Mouse (Mus musculus): ENCODE results near the gene Sct. TPM values are rescaled to one million over a fixed set of nuclear protein-coding genes. Genes with fewer than 3 reads are reported as not detected.

Sct gene
- polyA plus RNA-seq (2015; fragmentation: Nextera tagmentation; extraction: Ambion mirVana) = 5.4 and 11.0 TPM in 2 replicates

- Histone ChIP-seq H3K27me3 (replicated peaks) (peaks cover 12% of the 10 kb centered on the region), H3K4me1 (peaks cover 12% of the 10 kb centered on the region), H3K4me2 (peak within 1 kb of the TSS; percentile 98), H3K4me3 (replicated peaks) (peak within 1 kb of the TSS; percentile 50), H3K36me3 (no peaks in the 10 kb centered on the region), H3K27ac (replicated peaks) (no peak within 1 kb of the TSS), H3K9me3 (replicated peaks) (no peaks in the 10 kb centered on the region), H3K9ac (replicated peaks) (peak within 1 kb of the TSS; percentile 57)
- 2% methylated on average over 46 of the region's 46 CpGs for WGBS
- ATAC-seq (ENCODE audit: low FRiP score) = peak; percentile 62
Observed at GRCm38 (mm10) chr7:141278766-141279590, at the start of gene Sct. Sct (minus strand) TSS chr7:141279133.

- WGBS = 16% methylated on average over 24 of the region's 24 CpGs
- Histone ChIP-seq H3K4me2 (peak overlapping the region; percentile 92), H3K4me1 (peaks cover 36% of the 10 kb centered on the region), H3K9me3 (replicated peaks) (no peaks in the 10 kb centered on the region), H3K36me3 (peaks cover 14% of the 10 kb centered on the region), H3K4me3 (replicated peaks) (peak overlapping the region; percentile 57), H3K27me3 (replicated peaks) (no peaks in the 10 kb centered on the region), H3K9ac (replicated peaks) (peak overlapping the region; percentile 81), H3K27ac (replicated peaks) (peak overlapping the region; percentile 100)
- peak; percentile 44 for ATAC-seq (ENCODE audit: low FRiP score)
Observed at GRCm38 (mm10) chr7:141328373-141328990, 49.5 kb upstream of the Sct start.

GRCm38 (mm10) chr7:141327469-141328372, 48.8 kb upstream of the Sct start, which contains the start of the genes Deaf1 and Tmem80:
Deaf1 (minus strand) TSS chr7:141327690.
Tmem80 (plus strand) TSS chr7:141327739.
- peaks cover 16% of the 10 kb centered on the region for H3K36me3 ChIP-seq
- no peaks in the 10 kb centered on the region for H3K9me3 ChIP-seq (replicated peaks)
- H3K4me3 ChIP-seq (replicated peaks) = peak within 1 kb of the TSS; percentile 57
- no peaks in the 10 kb centered on the region for H3K27me3 ChIP-seq (replicated peaks)
- H3K4me1 ChIP-seq = peaks cover 36% of the 10 kb centered on the region
- peak within 1 kb of the TSS; percentile 92 for H3K4me2 ChIP-seq
- ATAC-seq (ENCODE audit: low FRiP score) = peak; percentile 96
- under 1% methylated on average over 105 of the region's 105 CpGs for WGBS
- H3K27ac ChIP-seq (replicated peaks) = peak within 1 kb of the TSS; percentile 100
- peak within 1 kb of the TSS; percentile 81 for H3K9ac ChIP-seq (replicated peaks)

- H3K27ac ChIP-seq (replicated peaks) = peak overlapping the region; percentile 100
- H3K9me3 ChIP-seq (replicated peaks) = no peaks in the 10 kb centered on the region
- peak overlapping the region; percentile 76 for H3K9ac ChIP-seq (replicated peaks)
- peaks cover 36% of the 10 kb centered on the region for H3K4me1 ChIP-seq
- peak; percentile 17 for ATAC-seq (ENCODE audit: low FRiP score)
- H3K36me3 ChIP-seq = peaks cover 24% of the 10 kb centered on the region
- no peaks in the 10 kb centered on the region for H3K27me3 ChIP-seq (replicated peaks)
- 4% methylated on average over 35 of the region's 35 CpGs for WGBS
- peak overlapping the region; percentile 92 for H3K4me2 ChIP-seq
- H3K4me3 ChIP-seq (replicated peaks) = peak overlapping the region; percentile 57
Observed at GRCm38 (mm10) chr7:141326546-141327446, 47.9 kb upstream of the Sct start.

- H3K27me3 ChIP-seq (replicated peaks) = no peaks in the 10 kb centered on the region
- H3K9ac ChIP-seq (replicated peaks) = 0 out of 2 replicates have a peak overlapping the region, but pooled peaks have one; percentile 20
- H3K9me3 ChIP-seq (replicated peaks) = no peaks in the 10 kb centered on the region
- peaks cover 36% of the 10 kb centered on the region for H3K4me1 ChIP-seq
- ATAC-seq (ENCODE audit: low FRiP score) = no peak
- peak overlapping the region; percentile 13; the same call in 1 of the 2 replicates for H3K4me2 ChIP-seq
- H3K36me3 ChIP-seq = peaks cover 43% of the 10 kb centered on the region
- H3K4me3 ChIP-seq (replicated peaks) = no peak overlapping the region
- H3K27ac ChIP-seq (replicated peaks) = no peak overlapping the region
- 76% methylated on average over 1 of the region's 1 CpGs for WGBS
Observed at GRCm38 (mm10) chr7:141324686-141325085, 45.8 kb upstream of the Sct start.

GRCm38 (mm10) chr7:141319446-141319845, 40.5 kb upstream of the Sct start:
- ATAC-seq (ENCODE audit: low FRiP score) = no peak

DNA sequence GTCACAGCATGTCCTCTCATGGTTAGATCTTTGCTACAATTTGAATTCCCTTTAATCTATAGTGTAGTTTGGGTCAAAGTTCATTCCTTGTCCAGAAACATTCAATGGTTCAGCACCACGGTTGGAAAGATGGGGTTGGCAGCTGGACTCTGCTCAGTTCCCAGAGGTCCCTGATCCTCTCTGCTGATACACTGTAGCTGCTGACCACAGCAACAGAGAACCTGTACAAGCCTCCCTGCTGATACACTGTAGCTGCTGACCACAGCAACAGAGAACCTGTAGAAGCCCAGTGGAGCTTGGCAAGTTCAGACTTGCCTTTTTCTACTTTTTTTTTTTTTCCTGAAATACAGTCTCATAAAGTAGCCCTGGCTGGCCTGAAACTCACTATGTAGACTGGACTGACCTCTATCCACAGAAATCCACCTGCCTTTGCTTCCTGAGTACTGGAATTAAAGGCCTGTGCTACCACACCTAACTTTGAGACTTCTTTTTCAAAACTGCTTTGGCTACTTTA, 38.7 kb upstream of the Sct start:
- Histone ChIP-seq H3K4me1 (no peaks in the 10 kb centered on the region), H3K4me3 (replicated peaks) (no peak overlapping the region), H3K4me2 (no peak overlapping the region), H3K9me3 (replicated peaks) (no peaks in the 10 kb centered on the region), H3K9ac (replicated peaks) (no peak overlapping the region), H3K27me3 (replicated peaks) (no peaks in the 10 kb centered on the region), H3K36me3 (peaks cover 93% of the 10 kb centered on the region), H3K27ac (replicated peaks) (no peak overlapping the region)
- 74% methylated on average over 1 of the region's 1 CpGs for WGBS
- ATAC-seq (ENCODE audit: low FRiP score) = no peak

More at GRCm38 (mm10) chr7:141319446-141319845, 40.5 kb upstream of the Sct start:
- H3K9me3 ChIP-seq (replicated peaks) = no peaks in the 10 kb centered on the region
- H3K4me2 ChIP-seq = no peak overlapping the region
- peaks cover 91% of the 10 kb centered on the region for H3K36me3 ChIP-seq
- peaks cover 3% of the 10 kb centered on the region for H3K4me1 ChIP-seq
- no peak overlapping the region for H3K27ac ChIP-seq (replicated peaks)
- H3K9ac ChIP-seq (replicated peaks) = no peak overlapping the region
- no peaks in the 10 kb centered on the region for H3K27me3 ChIP-seq (replicated peaks)
- WGBS = 72% methylated on average over 2 of the region's 2 CpGs
- H3K4me3 ChIP-seq (replicated peaks) = no peak overlapping the region

- no peaks in the 10 kb centered on the region for H3K4me1 ChIP-seq
- no peak for ATAC-seq (ENCODE audit: low FRiP score)
Observed at GRCm38 (mm10) chr7:141315974-141316373, 37.0 kb upstream of the Sct start.

DNA sequence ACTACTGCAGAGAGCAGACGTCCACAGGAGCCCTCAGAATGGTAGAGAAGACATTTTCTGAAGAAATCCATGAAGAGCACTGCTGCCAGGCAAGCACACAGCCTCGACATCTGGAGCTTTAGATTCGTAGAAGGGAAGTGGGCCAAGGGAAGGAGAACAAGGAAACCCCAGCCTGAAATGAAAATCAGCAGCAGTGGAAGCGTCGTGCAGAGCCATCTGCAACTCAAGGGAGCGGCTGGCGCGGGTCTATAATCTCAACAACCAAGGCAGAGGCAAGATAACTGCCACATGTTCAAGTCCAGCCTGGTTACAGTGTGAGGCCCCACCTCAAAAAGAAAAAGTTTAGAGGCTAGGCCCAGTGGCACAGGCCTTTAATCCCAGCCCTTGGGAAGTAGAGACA, 36.1 kb upstream of the Sct start:
- Histone ChIP-seq H3K9me3 (replicated peaks) (no peaks in the 10 kb centered on the region), H3K27ac (replicated peaks) (no peak overlapping the region), H3K4me1 (no peaks in the 10 kb centered on the region), H3K4me2 (no peak overlapping the region), H3K9ac (replicated peaks) (no peak overlapping the region), H3K4me3 (replicated peaks) (no peak overlapping the region), H3K27me3 (replicated peaks) (no peaks in the 10 kb centered on the region), H3K36me3 (peaks cover 94% of the 10 kb centered on the region)
- ATAC-seq (ENCODE audit: low FRiP score) = no peak
- WGBS = 91% methylated on average over 8 of the region's 8 CpGs

More at GRCm38 (mm10) chr7:141315974-141316373, 37.0 kb upstream of the Sct start:
- Histone ChIP-seq H3K36me3 (peaks cover 93% of the 10 kb centered on the region), H3K9ac (replicated peaks) (no peak overlapping the region), H3K27ac (replicated peaks) (no peak overlapping the region), H3K27me3 (replicated peaks) (no peaks in the 10 kb centered on the region), H3K9me3 (replicated peaks) (no peaks in the 10 kb centered on the region), H3K4me3 (replicated peaks) (no peak overlapping the region), H3K4me2 (no peak overlapping the region)
- 89% methylated on average over 5 of the region's 5 CpGs for WGBS

GRCm38 (mm10) chr7:141314416-141314815, 35.5 kb upstream of the Sct start:
- Histone ChIP-seq H3K9ac (replicated peaks) (no peak overlapping the region), H3K4me1 (no peaks in the 10 kb centered on the region), H3K4me3 (replicated peaks) (no peak overlapping the region), H3K36me3 (peaks cover 95% of the 10 kb centered on the region), H3K27me3 (replicated peaks) (no peaks in the 10 kb centered on the region), H3K9me3 (replicated peaks) (no peaks in the 10 kb centered on the region), H3K27ac (replicated peaks) (no peak overlapping the region), H3K4me2 (no peak overlapping the region)
- WGBS = 100% methylated on average over 2 of the region's 2 CpGs
- ATAC-seq (ENCODE audit: low FRiP score) = no peak

Measured in neural tube, embryonic 15.5 days (tissue).